Mouse (Mus musculus) liver, embryonic 11.5 days (tissue): ENCODE measurements at regions not wholly inside any gene's neighbourhood (a gene's known extent, or its start where the extent isn't known, plus 50 kb on each side); places are given as distances from the start of the nearest gene placed in this dataset.
"Not testable (repeated sequence)": the region's sequence is repeated elsewhere in the genome, so short reads cannot be mapped to it uniquely, and the experiment has no call there.

Experiments
- ATAC-seq: fragments of 200-750 bp; cut with Nextera tagmentation; replicated peaks from 2 replicates; pipeline ENCODE4 v1.8.0; 2017; ENCODE audit warnings: moderate number of reproducible peaks, mild to moderate bottlenecking, moderate TSS enrichment, moderate library complexity; ENCODE audit not compliant: low FRiP score
- DNase-seq: peaks from one replicate; pipeline ENCODE4 v3.0.0-alpha.2; 2017; ENCODE audit warnings: low spot score
- H3K27ac ChIP-seq: fragments of 300-500 bp; sonication (generic); 2 replicates; pipeline ENCODE4 v1.5.1; 2014; ENCODE audit warnings: mild to moderate bottlenecking, low read depth, low read length, control low read depth
- H3K27me3 ChIP-seq: fragments of 300-500 bp; sonication (generic); replicated peaks from 2 replicates; pipeline ENCODE4 v1.6.1; 2014; ENCODE audit warnings: low read length, mixed read lengths; ENCODE audit not compliant: control insufficient read depth, insufficient read depth
- H3K36me3 ChIP-seq: fragments of 300-500 bp; sonication (generic); 2 replicates; pipeline ENCODE4 v1.6.1; 2014; ENCODE audit warnings: mild to moderate bottlenecking, low read length, moderate library complexity, mixed read lengths; ENCODE audit not compliant: control insufficient read depth, insufficient read depth
- H3K4me1 ChIP-seq: fragments of 300-500 bp; sonication (generic); replicated peaks from 2 replicates; pipeline ENCODE4 v1.6.1; 2014; ENCODE audit warnings: low read length, mixed read lengths; ENCODE audit not compliant: control insufficient read depth, insufficient read depth
- H3K4me2 ChIP-seq: fragments of 300-500 bp; sonication (generic); 2 replicates; pipeline ENCODE4 v1.6.1; 2014; ENCODE audit warnings: mild to moderate bottlenecking, control low read depth, moderate library complexity
- H3K4me3 ChIP-seq: fragments of 300-500 bp; sonication (generic); 2 replicates; pipeline ENCODE4 v1.5.1; 2014; ENCODE audit warnings: low read depth, low read length, control low read depth
- H3K9ac ChIP-seq: fragments of 300-500 bp; sonication (generic); 2 replicates; pipeline ENCODE4 v1.6.1; 2014; ENCODE audit warnings: low read depth, low read length, control low read depth
- H3K9me3 ChIP-seq: fragments of 300-500 bp; sonication (generic); 2 replicates; pipeline ENCODE4 v1.6.1; 2016; ENCODE audit warnings: low read length, inconsistent platforms, mixed read lengths; ENCODE audit not compliant: control insufficient read depth
- WGBS: fragments of 180-500 bp; shearing (Covaris S2); extraction: QIAGEN DNeasy Blood & Tissue Kit; methylation state at CpG from one replicate; pipeline ENCODE4 v1.1.7; 2014; 5-methylcytosine and 5-hydroxymethylcytosine counted together

GRCm38 (mm10) chr8:115980616-115981015 is 273.0 kb upstream of the Maf start:
- no peaks in the 10 kb centered on the region for H3K9me3 ChIP-seq
- no peaks in the 10 kb centered on the region for H3K36me3 ChIP-seq
- no peak for ATAC-seq
- H3K4me2 ChIP-seq: no peak overlapping the region
- H3K27me3 ChIP-seq: no peaks in the 10 kb centered on the region
- H3K9ac ChIP-seq: no peak overlapping the region
- DNase-seq: no peak
- H3K27ac ChIP-seq: no peak overlapping the region
- no peaks in the 10 kb centered on the region for H3K4me1 ChIP-seq
- no peak overlapping the region for H3K4me3 ChIP-seq
- WGBS: 84% methylated on average over 3 of the region's 3 CpGs

DNA sequence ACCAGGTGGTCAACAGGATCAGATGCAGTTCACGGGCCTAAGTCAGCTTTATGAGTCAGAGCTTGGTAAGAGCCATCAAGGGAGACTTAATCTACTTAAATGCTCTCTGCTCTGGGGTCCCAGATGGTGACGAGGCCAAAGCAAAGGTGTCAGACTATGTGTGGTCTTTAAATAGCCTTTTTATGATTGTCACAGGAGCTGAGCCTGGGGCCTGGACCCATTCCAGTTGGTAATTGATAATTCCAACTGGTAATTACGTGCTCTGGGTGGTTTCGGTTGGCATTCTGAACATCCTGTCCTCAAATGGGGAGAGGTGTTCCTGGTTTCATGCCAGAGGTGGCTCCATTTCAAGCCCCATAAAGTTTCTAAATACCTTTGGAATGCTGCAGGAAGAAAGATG is 269.6 kb upstream of the Maf start:
- Histone ChIP-seq H3K9ac (no peak overlapping the region), H3K27me3 (no peaks in the 10 kb centered on the region), H3K9me3 (no peaks in the 10 kb centered on the region), H3K4me3 (no peak overlapping the region), H3K4me1 (no peaks in the 10 kb centered on the region), H3K27ac (no peak overlapping the region), H3K4me2 (no peak overlapping the region), H3K36me3 (no peaks in the 10 kb centered on the region)
- 82% methylated on average over 4 of the region's 4 CpGs for WGBS
- DNase-seq: no peak
- no peak for ATAC-seq

DNA sequence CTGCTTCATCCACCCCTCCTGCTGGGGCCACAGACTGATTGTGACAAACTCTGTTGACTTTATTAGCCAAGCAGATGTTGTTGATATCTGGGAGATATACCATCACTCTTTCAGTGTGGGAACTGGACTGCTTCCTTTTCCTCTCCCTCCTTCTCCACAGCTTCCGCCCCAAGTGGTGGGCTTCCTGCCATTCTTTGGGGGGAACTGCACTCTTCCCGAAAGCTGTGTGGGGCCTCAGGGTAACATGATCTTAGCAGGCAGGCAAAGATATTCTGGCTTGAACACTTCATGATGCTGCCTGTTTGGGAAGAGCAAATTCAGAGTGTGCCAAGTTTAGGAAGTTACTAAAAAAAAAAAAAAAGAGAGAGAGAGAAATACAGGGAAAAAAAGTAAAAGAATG is 267.1 kb upstream of the Maf start:
- H3K27ac ChIP-seq: no peak overlapping the region
- no peaks in the 10 kb centered on the region for H3K4me1 ChIP-seq
- no peak overlapping the region for H3K4me3 ChIP-seq
- no peak for DNase-seq
- H3K9ac ChIP-seq: no peak overlapping the region
- no peaks in the 10 kb centered on the region for H3K36me3 ChIP-seq
- H3K27me3 ChIP-seq: no peaks in the 10 kb centered on the region
- no peak for ATAC-seq
- WGBS: 39% methylated on average over 2 of the region's 2 CpGs
- H3K4me2 ChIP-seq: no peak overlapping the region
- no peaks in the 10 kb centered on the region for H3K9me3 ChIP-seq

- H3K9ac ChIP-seq, ATAC-seq, H3K27ac ChIP-seq, H3K9me3 ChIP-seq, H3K4me3 ChIP-seq, H3K4me2 ChIP-seq, H3K27me3 ChIP-seq, DNase-seq, H3K36me3 ChIP-seq, H3K4me1 ChIP-seq: not testable (repeated sequence)
- 77% methylated on average over 2 of the region's 2 CpGs for WGBS
These were observed 263.8 kb upstream of the Maf start for GRCm38 (mm10) chr8:115971351-115971750.

- no peak overlapping the region for H3K4me3 ChIP-seq
- no peaks in the 10 kb centered on the region for H3K36me3 ChIP-seq
- no peak overlapping the region for H3K9ac ChIP-seq
- DNase-seq (no peak), ATAC-seq (no peak)
- H3K27me3 ChIP-seq: no peaks in the 10 kb centered on the region
- H3K4me2 ChIP-seq: no peak overlapping the region
- 76% methylated on average over 5 of the region's 5 CpGs for WGBS
- no peaks in the 10 kb centered on the region for H3K9me3 ChIP-seq
- H3K27ac ChIP-seq: no peak overlapping the region
- H3K4me1 ChIP-seq: no peaks in the 10 kb centered on the region
These were observed 260.5 kb upstream of the Maf start for GRCm38 (mm10) chr8:115968121-115968520.

- no peaks in the 10 kb centered on the region for H3K4me1 ChIP-seq
- H3K4me3 ChIP-seq: no peak overlapping the region
- H3K9ac ChIP-seq: no peak overlapping the region
- H3K4me2 ChIP-seq: no peak overlapping the region
- no peak overlapping the region for H3K27ac ChIP-seq
- H3K9me3 ChIP-seq: no peaks in the 10 kb centered on the region
- 75% methylated on average over 7 of the region's 7 CpGs for WGBS
- DNase-seq (no peak), ATAC-seq (no peak)
- H3K36me3 ChIP-seq: no peaks in the 10 kb centered on the region
- H3K27me3 ChIP-seq: no peaks in the 10 kb centered on the region
These were observed 258.4 kb upstream of the Maf start for GRCm38 (mm10) chr8:115965981-115966380.

- 82% methylated on average over 5 of the region's 5 CpGs for WGBS
- H3K4me3 ChIP-seq: no peak overlapping the region
- H3K9ac ChIP-seq: no peak overlapping the region
- H3K4me1 ChIP-seq: no peaks in the 10 kb centered on the region
- H3K27ac ChIP-seq: no peak overlapping the region
- H3K4me2 ChIP-seq: no peak overlapping the region
- no peaks in the 10 kb centered on the region for H3K36me3 ChIP-seq
- DNase-seq: no peak
- H3K9me3 ChIP-seq: no peaks in the 10 kb centered on the region
- no peak for ATAC-seq
- no peaks in the 10 kb centered on the region for H3K27me3 ChIP-seq
These were observed 247.8 kb upstream of the Maf start for GRCm38 (mm10) chr8:115955371-115955770.

GRCm38 (mm10) chr8:115953783-115954470 is 246.3 kb upstream of the Maf start:
- H3K27me3 ChIP-seq: no peaks in the 10 kb centered on the region
- ATAC-seq (no peak), DNase-seq (no peak)
- WGBS: 76% methylated on average over 7 of the region's 7 CpGs
- no peaks in the 10 kb centered on the region for H3K9me3 ChIP-seq
- H3K27ac ChIP-seq: no peak overlapping the region
- H3K4me1 ChIP-seq: no peaks in the 10 kb centered on the region
- H3K4me3 ChIP-seq: no peak overlapping the region
- H3K4me2 ChIP-seq: no peak overlapping the region
- H3K36me3 ChIP-seq: no peaks in the 10 kb centered on the region
- H3K9ac ChIP-seq: no peak overlapping the region

DNA sequence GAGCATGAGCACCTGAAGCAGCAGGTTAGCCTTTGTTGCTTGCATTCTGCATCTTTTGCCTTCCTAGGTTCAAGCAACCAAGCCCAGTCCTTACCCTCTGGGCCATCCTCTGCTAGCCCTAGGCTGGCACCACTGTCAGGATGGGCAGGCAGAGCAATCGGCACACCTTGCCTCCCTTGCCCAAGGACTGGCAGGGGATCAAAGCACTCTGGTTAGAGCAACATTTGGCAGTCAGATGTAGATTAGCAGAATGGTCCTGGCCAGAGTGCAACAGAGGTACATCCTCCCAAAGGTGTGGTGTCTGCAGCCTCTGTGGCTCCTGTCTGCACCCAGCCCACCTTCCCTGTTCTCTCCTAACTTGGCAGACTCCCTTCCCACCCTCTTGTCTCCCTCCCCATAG is 244.9 kb upstream of the Maf start:
- Histone ChIP-seq H3K27ac (no peak overlapping the region), H3K4me3 (no peak overlapping the region), H3K27me3 (no peaks in the 10 kb centered on the region), H3K36me3 (no peaks in the 10 kb centered on the region), H3K9ac (no peak overlapping the region), H3K4me2 (no peak overlapping the region), H3K4me1 (no peaks in the 10 kb centered on the region), H3K9me3 (no peaks in the 10 kb centered on the region)
- DNase-seq: no peak
- ATAC-seq: no peak
- WGBS: 88% methylated on average over 1 of the region's 1 CpGs
